Mouse (Mus musculus) ovary, adult 18-20 months (tissue): Measurements from ENCODE around the gene Yy2.

Source experiments
- DNase-seq: peaks from one replicate; pipeline ENCODE4 v3.0.0; 2022; ENCODE audit warnings: low spot score, mixed read lengths

The Yy2 gene

DNA sequence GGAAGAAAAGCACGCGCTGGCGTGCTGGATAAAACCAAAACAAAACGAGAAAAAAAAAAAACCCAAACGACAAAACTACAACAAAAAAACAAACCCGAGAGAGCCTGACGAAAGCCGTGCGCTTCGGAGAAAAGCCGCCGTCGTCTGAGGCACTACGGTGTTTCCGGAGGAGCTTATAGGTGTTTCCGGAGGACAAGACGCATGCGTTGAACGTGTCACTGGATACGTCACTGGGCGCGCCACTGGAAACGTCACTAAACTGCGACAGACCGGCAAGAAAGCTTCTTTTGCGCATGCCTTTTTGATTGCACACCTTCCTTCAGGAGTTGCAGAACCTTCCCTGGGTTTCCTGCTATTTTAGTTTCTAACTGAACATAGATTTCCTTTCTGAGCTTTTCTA, at the start of gene Yy2:
Yy2 (minus strand) TSS at position 146 of the 400 bp plus-strand sequence.
- DNase-seq: no peak

DNA sequence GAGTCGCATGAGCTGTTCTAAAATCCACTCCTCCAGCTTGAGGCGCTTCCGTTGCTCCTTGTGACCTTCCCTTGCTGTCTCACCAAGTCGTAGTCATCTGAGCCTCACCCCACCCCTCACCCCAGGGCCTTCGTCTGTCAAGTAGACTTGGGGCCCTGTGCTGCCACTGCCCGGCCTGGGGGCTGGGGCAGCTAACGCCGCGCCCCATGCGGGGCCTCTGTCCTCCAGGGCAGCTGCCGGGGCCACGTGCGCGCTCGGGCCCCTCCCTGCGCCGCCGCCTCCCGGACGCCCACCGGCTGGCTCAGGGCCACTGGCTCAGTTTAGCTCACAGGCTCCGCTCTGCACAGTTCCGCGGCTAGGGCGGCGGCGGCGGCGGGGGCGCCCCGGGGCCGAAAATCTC, 44.1 kb upstream of the Yy2 start:
- no peak for DNase-seq

GRCm38 (mm10) chrX:157601450-157601849, 32.7 kb upstream of the Yy2 start:
- no peak for DNase-seq

DNA sequence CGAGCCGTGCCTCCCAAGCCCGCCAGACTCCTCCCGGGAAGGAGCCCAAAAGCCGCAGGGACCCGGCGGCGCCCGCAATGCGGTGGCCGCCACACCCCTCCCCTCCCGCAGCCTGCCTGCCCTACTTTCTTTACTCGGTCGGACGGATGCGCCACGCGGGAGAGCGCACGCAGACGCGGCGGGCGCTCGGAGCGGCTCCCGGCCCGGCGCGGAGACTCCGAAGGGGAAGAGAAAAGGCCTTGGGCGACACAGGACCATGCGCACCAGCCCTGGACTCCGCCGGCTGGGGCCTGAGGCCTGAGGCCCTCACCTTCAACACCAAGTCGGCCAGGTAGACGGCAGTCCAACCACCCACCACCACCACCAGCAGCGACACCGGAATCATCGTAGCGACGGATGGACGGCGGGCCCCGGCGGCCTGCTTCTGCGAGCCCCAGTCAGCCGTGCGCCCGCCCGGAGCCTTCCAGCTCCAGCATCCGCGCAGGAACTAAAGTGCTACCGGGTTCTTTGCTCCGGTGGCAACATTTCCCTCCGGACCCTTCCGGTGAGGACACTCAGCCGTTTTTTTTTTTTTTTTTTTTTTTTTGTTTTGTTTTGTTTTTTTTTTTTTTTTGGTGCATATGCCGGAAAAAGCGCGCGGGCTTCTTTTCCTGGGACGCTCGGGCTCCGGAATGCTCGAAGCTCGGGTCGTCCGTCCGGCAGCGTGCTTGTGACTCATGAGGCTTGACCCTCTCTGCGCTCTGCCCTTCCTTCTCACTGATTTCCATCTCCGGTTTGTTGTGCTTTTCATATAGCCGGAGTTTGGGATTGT, 29.6 kb upstream of the Yy2 start, which contains the start of gene Mbtps2:
Mbtps2 (minus strand) TSS at position 530 of the 811 bp plus-strand sequence.
- peak; percentile 34 for DNase-seq

DNA sequence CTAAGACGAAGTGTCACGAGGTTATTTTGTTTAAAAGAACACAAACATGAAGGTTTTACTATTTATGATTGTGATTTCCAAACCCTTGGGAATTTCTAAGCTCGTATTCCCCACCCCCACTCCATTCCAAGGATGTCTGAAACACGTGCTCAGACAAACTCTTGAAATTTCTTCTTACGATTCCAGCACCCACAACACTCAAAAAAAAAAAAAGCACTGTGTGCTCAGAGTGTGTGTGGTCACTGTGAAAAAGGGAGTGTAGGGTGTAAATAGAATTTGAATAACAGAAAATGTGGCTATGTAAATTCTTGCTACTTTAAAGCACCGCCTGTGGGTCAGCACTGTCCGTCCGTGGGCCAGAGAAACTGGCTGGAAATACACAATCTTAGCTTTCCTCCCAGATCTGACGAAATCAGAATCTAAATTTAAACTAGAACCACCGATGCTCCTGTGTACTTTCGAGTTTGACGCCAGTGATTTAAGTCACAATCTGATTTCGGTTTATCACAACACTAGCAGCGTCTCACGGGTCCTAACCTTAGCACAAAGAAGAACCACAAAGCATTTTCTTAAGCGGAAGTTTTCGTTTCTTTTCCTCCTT, 28.9 kb upstream of the Yy2 start:
- no peak for DNase-seq

GRCm38 (mm10) chrX:157596802-157597201, 28.0 kb upstream of the Yy2 start:
- no peak for DNase-seq

- no peak for DNase-seq
Observed at GRCm38 (mm10) chrX:157595927-157596326, 27.1 kb upstream of the Yy2 start.

DNA sequence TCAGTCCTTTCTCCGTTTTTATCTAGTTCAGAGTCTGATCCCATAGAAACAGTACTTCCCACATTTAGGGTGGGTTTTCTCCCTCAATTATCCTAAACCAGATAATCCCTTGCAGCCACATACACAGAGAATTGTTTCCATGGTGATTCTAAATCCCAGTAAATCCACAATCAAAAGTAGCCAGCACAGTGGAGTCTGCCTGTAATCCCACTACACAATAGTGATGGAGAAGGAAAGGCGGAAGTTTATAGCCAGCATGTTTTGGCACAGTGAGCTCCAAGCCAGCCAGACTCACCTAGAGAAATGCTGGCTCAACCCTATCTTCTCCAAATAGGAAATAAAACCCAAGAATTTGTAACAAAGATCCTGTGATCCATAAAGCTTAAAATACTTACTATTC, 25.8 kb upstream of the Yy2 start:
- DNase-seq: no peak

- no peak for DNase-seq
Observed at GRCm38 (mm10) chrX:157587001-157587400, 18.2 kb upstream of the Yy2 start.

- DNase-seq: no peak
Observed at GRCm38 (mm10) chrX:157586397-157586796, 17.6 kb upstream of the Yy2 start.

DNA sequence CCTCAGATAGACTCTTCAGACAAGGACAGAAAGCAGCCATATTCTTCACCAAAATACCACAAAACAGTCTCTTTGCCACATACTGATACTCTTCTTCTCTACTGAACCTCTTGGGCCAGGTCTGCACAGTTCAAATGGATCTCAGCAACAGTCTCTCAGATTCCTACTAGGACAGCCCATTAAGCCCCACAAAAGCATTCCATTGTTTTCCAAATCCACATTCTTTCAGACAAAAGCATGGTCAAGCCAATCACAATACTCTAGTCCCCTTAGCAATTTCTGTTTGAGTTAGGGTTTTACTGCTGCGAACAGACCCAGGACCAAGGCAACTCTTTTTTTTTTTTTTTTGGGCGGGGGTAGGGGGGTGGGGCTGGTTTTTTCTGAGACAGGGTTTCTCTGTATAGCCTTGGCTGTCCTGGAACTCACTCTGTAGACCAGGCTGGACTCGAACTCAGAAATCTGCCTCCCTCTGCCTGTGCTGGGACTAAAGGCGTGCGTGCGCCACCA, 10.4 kb upstream of the Yy2 start:
- no peak for DNase-seq

- no peak for DNase-seq
Observed at GRCm38 (mm10) chrX:157574683-157575082, 5.9 kb upstream of the Yy2 start.

DNA sequence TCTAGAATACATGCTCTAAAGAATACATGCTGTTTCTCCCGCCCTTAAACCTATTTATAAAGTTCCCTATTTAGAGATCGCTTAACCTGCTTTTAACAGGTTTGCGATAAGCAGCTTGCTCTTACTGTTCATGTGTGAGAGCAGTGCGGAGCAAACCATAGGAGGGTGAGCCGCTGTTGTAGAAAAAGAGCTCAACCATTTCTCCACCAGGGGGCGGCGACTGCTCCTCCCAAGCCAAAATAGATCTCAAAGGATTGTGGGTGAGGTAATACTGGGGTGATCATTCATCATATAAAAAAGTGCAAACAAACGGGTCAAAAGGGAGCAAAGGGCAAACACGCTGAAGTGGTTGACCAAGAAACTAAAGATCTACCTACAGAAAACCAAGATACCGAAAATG, 5.0 kb downstream of the Yy2 start:
- DNase-seq: no peak

DNA sequence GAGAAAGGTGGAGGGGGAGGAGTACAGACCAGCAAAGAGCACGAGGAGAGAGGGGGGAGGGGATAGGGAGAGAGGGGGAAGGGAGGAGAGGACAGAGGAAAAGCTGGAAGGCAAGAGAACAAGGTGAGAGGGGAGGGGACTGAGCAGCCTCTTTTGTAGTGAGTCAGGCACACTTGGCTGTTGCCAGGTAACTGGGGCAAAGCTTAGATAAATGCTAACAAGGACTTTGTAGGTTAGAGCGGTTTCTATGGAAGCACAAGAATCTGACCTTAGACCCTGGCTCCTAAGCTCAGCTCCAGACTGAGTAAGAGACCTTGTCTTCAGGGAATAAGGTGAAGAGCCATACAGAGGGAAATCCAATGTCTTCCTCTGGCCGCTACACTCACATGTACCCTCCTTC, 21.7 kb downstream of the Yy2 start:
- DNase-seq: no peak
